Mouse (Mus musculus) Patski (cell line): ENCODE results near the gene Ylpm1. TPM values are rescaled to one million over a fixed set of nuclear protein-coding genes. Genes with fewer than 3 reads are reported as not detected.

Source experiments
- ATAC-seq: fragments of 100-300 bp; one replicate; pipeline ENCODE4 v1.8.0; 2021
- CTCF ChIA-PET: fragments of 350-600 bp; sonication (Branson Sonifier 250); formaldehyde crosslinking; loops from one replicate; lab custom pipeline; 2022; ENCODE audit warnings: inconsistent platforms; lab: Charles Lee
- POLR2A ChIA-PET: fragments of 350-600 bp; sonication (Branson Sonifier 250); formaldehyde crosslinking; loops from one replicate; lab custom pipeline; 2022; ENCODE audit warnings: antibody characterized with exemption, inconsistent platforms; lab: Charles Lee
- DNase-seq: peaks from one replicate; pipeline ENCODE4 v3.0.0-alpha.2; 2011; ENCODE audit warnings: low read depth, low spot score
- H3K27me3 ChIP-seq: fragments of 371-371 bp; one replicate; pipeline ENCODE4 v1.5.1; 2021
- CTCF ChIP-seq: fragments of 100-300 bp; IDR thresholded peaks from one replicate; pipeline ENCODE4 v1.5.1; 2021
- in situ Hi-C: fragments of 300-500 bp; cut with MboI; formaldehyde crosslinking; loops from 3 replicates; pipeline ENCODE4 v1.11.1; 2018; ENCODE audit warnings: low pct_unique_long_range_greater_than_20kb, mixed read lengths
- polyA plus RNA-seq: library from polyadenylated mRNA; unstranded; gene quantifications from one replicate; pipeline ENCODE4 v1.2.3, GENCODE M21; 2021

The Ylpm1 gene
- 41.0 TPM for polyA plus RNA-seq

DNA sequence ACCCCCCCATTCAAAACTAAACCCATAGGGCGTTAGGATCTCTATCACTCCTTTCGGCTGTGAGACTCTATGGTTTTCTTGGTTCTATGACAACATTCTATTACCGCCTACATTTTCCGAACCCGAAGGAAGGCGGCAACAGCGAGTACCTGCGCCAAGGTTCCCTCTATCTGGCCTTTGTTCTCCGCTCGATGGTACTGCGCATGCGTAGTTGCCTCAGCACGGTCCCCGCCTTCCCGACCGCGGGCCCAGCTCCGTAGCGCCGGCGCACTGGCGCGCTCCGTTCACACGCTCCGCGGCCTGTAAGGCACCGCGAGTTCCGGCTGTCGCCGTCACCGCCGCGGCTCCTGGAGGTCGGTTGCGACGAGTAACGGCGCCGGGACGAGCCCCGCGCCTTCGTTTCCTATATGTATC lies at the start of gene Ylpm1:
Gene Ylpm1, plus strand, starts transcription at position 239 of the 414 bp plus-strand sequence.
- TF ChIP-seq CTCF = peak; percentile 85
- peaks cover 7% of the 10 kb centered on the region for H3K27me3 ChIP-seq
- ATAC-seq (peak; percentile 85), DNase-seq (peak; percentile 94)
- POLR2A ChIA-PET = no interaction called here
- CTCF ChIA-PET = interaction anchor here (1.4 kb wide), 1 partner anchor 119 kb away, joined by 4 read pairs; the partner anchor contains the start of gene Ltbp2
- in situ Hi-C loops = no loop called here

DNA sequence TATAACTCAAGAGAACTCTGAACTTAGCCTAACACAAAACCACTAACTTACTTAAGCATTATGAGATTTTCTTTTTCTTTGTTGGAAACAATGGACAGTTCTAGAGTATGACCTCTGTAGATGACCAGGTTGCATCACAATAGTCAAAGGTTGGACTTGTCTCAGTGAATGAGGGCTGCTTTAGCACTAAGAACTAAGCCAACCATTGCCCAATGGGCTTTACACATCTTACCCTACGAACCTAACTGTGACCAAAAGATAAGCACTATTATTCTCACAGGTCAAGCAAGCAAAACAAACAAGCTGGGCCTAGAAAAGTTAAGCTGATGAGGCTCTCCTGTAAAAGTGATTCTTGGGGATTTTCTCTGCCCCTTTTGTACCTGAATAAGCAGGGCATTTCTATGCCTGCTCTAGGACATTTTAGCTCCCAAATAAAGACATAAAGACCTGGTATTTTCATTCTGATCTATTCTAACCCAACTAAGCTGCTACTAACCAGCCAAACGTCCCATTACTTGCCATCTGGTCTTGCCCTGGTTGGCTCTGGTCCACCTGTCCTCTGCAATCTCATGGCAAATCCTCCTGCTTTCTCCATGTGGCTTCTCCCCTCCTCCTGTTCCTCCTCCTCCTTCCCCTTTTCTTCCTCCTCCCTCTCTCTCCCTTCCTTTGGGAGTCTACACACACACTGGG lies 48.1 kb upstream of the Ylpm1 start:
- no peak for ATAC-seq
- in situ Hi-C loops = no loop called here
- DNase-seq = no peak
- TF ChIP-seq CTCF = no peak
- ChIA-PET CTCF (no interaction called here), POLR2A (interaction anchor here (0.5 kb wide), 1 partner anchor 41 kb away, joined by 4 read pairs; no protein-coding TSS in a partner anchor)
- no peaks in the 10 kb centered on the region for H3K27me3 ChIP-seq

DNA sequence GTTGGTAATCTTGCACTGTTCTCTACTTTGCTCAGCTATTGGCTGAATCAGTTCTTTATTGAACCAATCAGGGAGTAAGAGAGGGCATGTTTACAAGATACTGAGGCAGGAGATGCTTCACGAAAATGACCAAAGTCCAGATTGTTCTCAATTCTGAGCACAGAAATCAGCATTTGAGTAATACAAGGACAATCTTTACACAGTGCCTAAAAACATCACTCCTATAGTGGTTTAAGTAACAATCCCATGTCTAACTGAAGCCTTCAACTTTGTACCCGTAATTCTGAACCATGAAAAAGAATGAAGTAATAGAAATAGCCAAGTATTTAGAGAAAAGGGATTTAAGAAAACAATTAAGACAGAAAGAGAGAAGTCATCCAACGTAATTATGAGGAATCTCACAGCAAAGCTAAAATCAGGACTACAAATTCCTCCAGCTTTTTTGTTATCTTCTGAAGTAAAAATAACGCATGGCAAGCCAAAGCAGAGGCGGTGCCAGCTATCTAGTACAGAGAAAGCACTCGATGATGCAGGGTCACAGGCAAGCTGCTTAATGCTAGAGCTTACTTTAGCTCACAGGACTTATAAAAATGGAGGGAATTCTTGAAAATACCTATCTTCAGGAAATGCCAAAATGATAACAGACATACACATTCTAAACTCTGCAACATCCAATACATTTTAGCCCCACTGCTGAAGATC lies 47.4 kb upstream of the Ylpm1 start:
- in situ Hi-C loops = no loop called here
- no peak for TF ChIP-seq CTCF
- ChIA-PET POLR2A (interaction anchor here (0.5 kb wide), 1 partner anchor 42 kb away, joined by 4 read pairs; no protein-coding TSS in a partner anchor), CTCF (no interaction called here)
- DNase-seq (no peak), ATAC-seq (no peak)
- no peaks in the 10 kb centered on the region for H3K27me3 ChIP-seq

DNA sequence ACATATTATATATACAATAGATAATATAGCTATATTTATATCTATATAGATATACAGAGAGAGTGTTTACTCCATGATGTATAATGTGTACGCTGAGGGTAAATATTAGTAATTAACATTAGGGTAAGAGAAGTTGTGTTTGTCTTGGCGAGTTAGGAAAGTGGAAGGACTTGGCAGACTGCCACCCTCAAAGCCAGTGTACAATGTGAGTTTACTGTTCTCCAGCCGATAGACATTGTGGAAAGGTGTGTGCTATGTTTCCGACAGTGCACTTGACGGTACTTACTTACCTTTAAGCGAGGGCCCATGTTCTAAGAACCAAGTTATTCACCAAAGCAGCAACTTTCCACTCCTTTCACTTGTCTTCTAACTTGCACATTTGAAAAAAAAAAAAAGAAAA lies 45.4 kb upstream of the Ylpm1 start:
- no peak for TF ChIP-seq CTCF
- ChIA-PET POLR2A (no interaction called here), CTCF (no interaction called here)
- no peak for DNase-seq
- no peaks in the 10 kb centered on the region for H3K27me3 ChIP-seq
- no peak for ATAC-seq
- in situ Hi-C loops = no loop called here

DNA sequence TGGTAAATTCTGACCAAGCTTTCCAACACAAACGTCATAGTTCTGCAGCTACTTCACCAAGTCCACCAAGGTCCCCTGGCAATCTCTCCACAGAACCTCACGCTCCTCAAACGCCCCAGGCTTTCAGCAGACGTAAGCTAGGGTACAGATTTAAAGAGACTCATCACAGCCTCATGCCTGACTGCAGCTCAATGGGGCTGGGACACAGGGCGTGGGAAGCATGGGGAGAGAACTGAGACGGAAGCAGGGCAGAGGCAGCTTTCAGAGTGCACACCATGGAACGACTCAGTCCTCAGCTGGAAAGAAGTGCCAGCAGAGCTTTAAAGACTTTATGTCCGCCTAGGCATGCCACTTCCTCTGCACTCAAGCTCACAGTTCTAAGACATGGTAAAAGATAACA lies 44.6 kb upstream of the Ylpm1 start:
- H3K27me3 ChIP-seq = no peaks in the 10 kb centered on the region
- ATAC-seq (no peak), DNase-seq (no peak)
- ChIA-PET POLR2A (no interaction called here), CTCF (interaction anchor here (1.0 kb wide), 1 partner anchor 17 kb away, joined by 3 read pairs; no protein-coding TSS in a partner anchor)
- in situ Hi-C loops = no loop called here
- TF ChIP-seq CTCF = no peak

DNA sequence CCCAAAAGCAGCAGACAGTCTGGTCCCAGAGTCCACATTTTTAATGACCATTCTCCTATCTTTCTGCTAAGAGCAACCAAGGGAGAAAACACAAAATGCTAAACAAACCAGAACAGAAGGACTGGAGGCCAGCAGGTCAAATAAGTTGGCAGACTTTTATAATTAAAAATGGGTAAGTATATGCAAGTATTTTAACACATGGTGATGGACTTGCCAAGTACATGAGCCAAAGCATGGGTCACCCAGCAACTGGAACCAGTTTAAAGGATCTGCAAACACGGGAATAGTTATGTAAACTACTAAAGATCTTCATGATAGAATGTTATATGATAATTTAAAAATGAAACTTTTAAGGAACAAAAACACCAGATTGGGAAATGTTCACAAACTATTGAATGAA lies 43.8 kb upstream of the Ylpm1 start:
- CTCF ChIA-PET = no interaction called here
- no peaks in the 10 kb centered on the region for H3K27me3 ChIP-seq
- ATAC-seq (no peak), DNase-seq (no peak)
- no peak for TF ChIP-seq CTCF
- POLR2A ChIA-PET = no interaction called here
- in situ Hi-C loops = no loop called here

DNA sequence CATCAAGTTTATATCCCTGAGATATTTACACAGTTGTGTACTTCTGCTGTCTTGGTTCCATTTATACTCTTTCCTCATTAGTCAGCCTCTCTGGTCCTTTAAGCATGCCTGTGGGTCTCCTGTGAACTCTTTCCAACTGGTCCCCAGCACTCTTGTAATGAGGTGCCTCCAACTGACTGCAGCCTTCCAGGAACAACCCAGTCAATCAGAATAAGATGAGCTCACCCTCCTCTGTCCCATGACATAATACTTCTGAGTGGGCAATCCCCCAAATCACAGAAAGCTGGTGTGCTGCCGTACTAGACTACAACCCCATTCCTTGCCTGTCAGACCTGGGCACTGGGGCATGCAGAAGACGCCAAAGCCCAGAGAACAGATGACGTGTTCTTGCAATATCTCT lies 39.8 kb upstream of the Ylpm1 start:
- no peak for DNase-seq
- ChIA-PET POLR2A (no interaction called here), CTCF (interaction anchor here (0.8 kb wide), 1 partner anchor 29 kb away, joined by 3 read pairs; no protein-coding TSS in a partner anchor)
- no peak for TF ChIP-seq CTCF
- no peak for ATAC-seq
- in situ Hi-C loops = no loop called here
- no peaks in the 10 kb centered on the region for H3K27me3 ChIP-seq

DNA sequence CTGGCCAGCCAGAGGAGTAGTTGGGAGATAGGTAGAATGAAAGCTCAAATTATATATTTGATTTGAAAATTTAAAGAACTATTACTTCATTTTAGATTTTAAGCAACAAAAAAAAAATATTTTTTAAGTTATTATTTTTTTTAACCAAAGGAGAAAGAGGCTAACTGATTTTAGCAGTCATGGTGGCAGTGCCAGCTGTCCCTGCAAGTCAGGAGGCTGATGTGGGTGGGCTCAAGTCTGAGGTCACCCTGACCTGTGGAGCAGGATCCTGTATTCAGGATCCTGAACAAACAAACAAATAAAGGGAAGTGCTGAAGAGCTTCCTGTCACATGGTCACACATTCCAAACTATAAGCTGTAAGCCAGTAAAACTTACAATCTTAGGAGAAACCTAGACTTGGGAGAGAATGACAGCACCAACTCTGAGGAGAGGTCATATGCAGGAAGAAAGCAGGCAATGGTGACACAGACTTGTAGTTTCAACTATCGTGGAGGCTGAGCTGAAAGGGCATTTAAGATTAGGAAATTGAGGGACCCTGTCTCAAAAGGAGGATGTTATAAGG lies 37.2 kb upstream of the Ylpm1 start:
- TF ChIP-seq CTCF = no peak
- ATAC-seq (no peak), DNase-seq (no peak)
- no peaks in the 10 kb centered on the region for H3K27me3 ChIP-seq
- POLR2A ChIA-PET = no interaction called here
- in situ Hi-C loops = no loop called here
- CTCF ChIA-PET = no interaction called here

DNA sequence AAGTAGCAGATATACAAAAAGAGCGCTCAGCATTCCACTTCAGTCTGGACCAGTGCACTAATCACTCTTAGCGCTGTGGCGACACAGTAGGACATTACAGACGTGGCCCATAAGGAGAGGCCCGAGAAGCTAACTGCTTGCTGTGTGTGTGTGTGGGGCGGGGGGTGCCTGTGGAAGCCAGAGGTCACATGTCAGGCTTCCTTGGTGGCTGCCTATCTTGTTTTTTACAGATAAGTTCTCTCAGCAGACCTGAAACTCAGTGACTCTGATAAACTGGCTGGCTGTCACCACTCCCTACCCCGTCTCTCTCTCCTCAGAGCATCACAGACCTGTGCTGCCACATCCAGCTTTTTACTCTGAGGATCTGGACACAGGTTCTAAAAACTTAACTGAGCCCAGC lies 33.5 kb upstream of the Ylpm1 start:
- no peak for TF ChIP-seq CTCF
- ATAC-seq (no peak), DNase-seq (no peak)
- ChIA-PET POLR2A (no interaction called here), CTCF (interaction anchor here (1.2 kb wide), 1 partner anchor 28 kb away, joined by 3 read pairs; no protein-coding TSS in a partner anchor)
- in situ Hi-C loops = loop anchor here (10.0 kb wide), 1 partner anchor 88 kb away; the partner anchor contains the start of gene Ltbp2
- H3K27me3 ChIP-seq = no peaks in the 10 kb centered on the region

DNA sequence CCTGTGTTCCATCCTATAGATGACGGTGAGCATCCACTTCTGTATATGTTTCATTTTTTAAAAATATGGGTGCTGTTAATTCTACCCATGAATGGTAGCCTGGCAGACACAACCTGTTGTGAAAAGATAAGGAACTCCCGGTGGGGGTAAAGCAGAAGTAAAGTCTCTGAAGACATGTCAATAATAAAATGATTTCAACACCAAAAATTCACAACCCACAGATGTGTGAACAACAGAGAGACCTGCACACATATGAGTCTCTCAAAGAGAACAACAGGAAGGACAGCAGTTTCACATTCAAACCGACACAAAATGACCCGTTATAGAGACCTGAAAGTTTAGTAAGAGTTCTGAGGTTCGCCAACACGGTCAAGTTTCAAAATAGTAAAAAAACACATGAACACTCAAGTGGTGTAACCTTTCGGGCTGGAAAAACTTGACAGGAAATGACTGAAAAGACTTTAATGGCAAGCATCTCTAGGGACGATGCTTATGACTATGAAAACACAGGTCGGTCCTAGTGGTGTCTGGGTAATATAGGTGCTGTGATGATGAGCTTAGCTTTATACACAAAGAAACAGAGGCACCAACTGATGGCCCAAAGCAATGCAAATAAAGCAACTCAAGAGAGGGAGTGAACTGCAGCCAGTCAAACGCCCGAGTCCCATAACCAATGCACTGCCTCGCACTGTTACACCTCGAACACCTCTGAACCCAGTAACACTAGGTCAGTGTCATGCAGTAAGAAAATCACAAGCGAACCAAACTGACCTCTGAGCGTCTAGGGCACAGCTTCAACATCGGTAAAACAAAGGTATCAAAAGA lies 27.1 kb upstream of the Ylpm1 start:
- no peak for TF ChIP-seq CTCF
- ChIA-PET POLR2A (no interaction called here), CTCF (no interaction called here)
- DNase-seq (no peak), ATAC-seq (no peak)
- H3K27me3 ChIP-seq = no peaks in the 10 kb centered on the region
- in situ Hi-C loops = loop anchor here (10.0 kb wide), 1 partner anchor 94 kb away; the partner anchor contains the start of gene Ltbp2
